Comparison of ENCODE assay signal across 8 mouse cellular contexts in genomic region chr13:21734010-21734905, GRCm38 (mm10). TPM values are rescaled to one million over a fixed set of nuclear protein-coding genes. Genes with fewer than 3 reads are reported as not detected.
A peak's percentile ranks its signal among the peaks of the same experiment; 100 is the strongest.
DNase-seq lines count a peak whose midpoint lies in the region; ATAC-seq lines count a peak whose summit lies in the region.

No protein-coding gene starts in this region.

- H3K27me3 ChIP-seq in hindbrain, embryonic 15.5 days, result no peaks in the 10 kb centered on the region
- no peaks in the 10 kb centered on the region for H3K27me3 ChIP-seq in megakaryocyte, embryonic 14.5 days (replicated peaks)

- peak overlapping the region; percentile 56 for H3K4me3 ChIP-seq in hindbrain, embryonic 15.5 days
- peak overlapping the region; percentile 88 for H3K4me3 ChIP-seq in megakaryocyte, embryonic 14.5 days (replicated peaks)

- H3K27ac ChIP-seq in hindbrain, embryonic 15.5 days (replicated peaks), result peak overlapping the region; percentile 96

- WGBS in hindbrain, embryonic 15.5 days, result under 1% methylated on average over 21 of the region's 21 CpGs

- H3K36me3 ChIP-seq in hindbrain, embryonic 15.5 days, result no peaks in the 10 kb centered on the region
- no peaks in the 10 kb centered on the region for H3K36me3 ChIP-seq in megakaryocyte, embryonic 14.5 days (replicated peaks; ENCODE audit: low read length)

- H3K9ac ChIP-seq in hindbrain, embryonic 15.5 days, result peak overlapping the region; percentile 54

- peak; percentile 70 to 74 for DNase-seq in left cerebral cortex, adult 18-20 months (ENCODE audit: low spot score in 2 of 2)
- DNase-seq in left cerebral cortex, adult 11 months (ENCODE audit: low spot score), result no peak
- DNase-seq in cerebellum, postnatal 36 days, result peak; percentile 63 to 80
- peak; percentile 57 to 84 for DNase-seq in frontal cortex, postnatal 36 days (ENCODE audit: low spot score in 2 of 2)
- DNase-seq in left cerebral cortex, postnatal 10 days (ENCODE audit: extremely low spot score in 1 of 2, low spot score in 2 of 2), result peak; percentile 77 to 79
- DNase-seq in skeletal muscle tissue, adult 2 months (ENCODE audit: low read depth, low spot score), result peak; percentile 66

- ATAC-seq in hindbrain, embryonic 15.5 days (ENCODE audit: low FRiP score, low read depth), result peak; percentile 86

- no peaks in the 10 kb centered on the region for H3K9me3 ChIP-seq in hindbrain, embryonic 15.5 days
- H3K9me3 ChIP-seq in megakaryocyte, embryonic 14.5 days, result no peaks in the 10 kb centered on the region

- peak overlapping the region; percentile 73 for H3K4me2 ChIP-seq in hindbrain, embryonic 15.5 days

- H3K4me1 ChIP-seq in hindbrain, embryonic 15.5 days (replicated peaks), result peaks cover 19% of the 10 kb centered on the region
- peaks cover 51% of the 10 kb centered on the region for H3K4me1 ChIP-seq in megakaryocyte, embryonic 14.5 days

- intact Hi-C loops in left cerebral cortex, postnatal 10 days (cut with DNase I), result loop anchor here (2.0 kb wide), 1 partner anchor 19 kb away; no protein-coding TSS in a partner anchor

RNA-seq across cellular contexts. Expression of gene Hist1h4j, which starts 0.6 kb away (rescaled TPM):
- 10 to 100 TPM; 21.0 to 22.9 TPM for total RNA-seq in left cerebral cortex, adult 18-20 months (2021)
- 0.77 TPM in 1 of 2 replicates, not detected in the other for polyA plus RNA-seq in hindbrain, embryonic 15.5 days (2015; fragmentation: Nextera tagmentation; extraction: Ambion mirVana)
- 10 to 100 TPM; 13.5 to 16.2 TPM for total RNA-seq in left cerebral cortex, postnatal 10 days (2021)
- 5.0 and 5.5 TPM in 2 replicates for polyA plus RNA-seq in megakaryocyte, embryonic 14.5 days (2012; ENCODE audit: insufficient read depth, low replicate concordance)

RNA-seq across cellular contexts. Expression of gene Hist1h2bm, which starts 12.4 kb away (rescaled TPM):
- total RNA-seq in left cerebral cortex, adult 18-20 months (2021), result 1 to 10 TPM; 2.7 to 2.9 TPM
- 0.51 and 1.7 TPM in 2 replicates for polyA plus RNA-seq in hindbrain, embryonic 15.5 days (2015; fragmentation: Nextera tagmentation; extraction: Ambion mirVana)
- total RNA-seq in left cerebral cortex, postnatal 10 days (2021), result 10 to 100 TPM; 10.1 to 13.9 TPM
- polyA plus RNA-seq in megakaryocyte, embryonic 14.5 days (2012; ENCODE audit: insufficient read depth, low replicate concordance), result 7.3 TPM in 1 of 2 replicates, not detected in the other

RNA-seq across cellular contexts. Expression of gene Hist1h4k, which starts 16.0 kb away (rescaled TPM):
- 100 to 1,000 TPM; 420 to 436 TPM for total RNA-seq in left cerebral cortex, adult 18-20 months (2021)
- 1.5 and 2.3 TPM in 2 replicates for polyA plus RNA-seq in hindbrain, embryonic 15.5 days (2015; fragmentation: Nextera tagmentation; extraction: Ambion mirVana)
- 100 to 1,000 TPM; 306 to 311 TPM for total RNA-seq in left cerebral cortex, postnatal 10 days (2021)
- 53.8 and 106 TPM in 2 replicates for polyA plus RNA-seq in megakaryocyte, embryonic 14.5 days (2012; ENCODE audit: insufficient read depth, low replicate concordance)

RNA-seq across cellular contexts. Expression of gene Hist1h3h, which starts 16.8 kb away (rescaled TPM):
- 10 to 100 TPM; 57.9 to 62.6 TPM for total RNA-seq in left cerebral cortex, adult 18-20 months (2021)
- 2.5 and 3.5 TPM in 2 replicates for polyA plus RNA-seq in hindbrain, embryonic 15.5 days (2015; fragmentation: Nextera tagmentation; extraction: Ambion mirVana)
- total RNA-seq in left cerebral cortex, postnatal 10 days (2021), result 10 to 100 TPM; 69.3 to 80.8 TPM
- 72.9 and 147 TPM in 2 replicates for polyA plus RNA-seq in megakaryocyte, embryonic 14.5 days (2012; ENCODE audit: insufficient read depth, low replicate concordance)

RNA-seq across cellular contexts. Expression of gene Hist1h2ai, which starts 18.0 kb away (rescaled TPM):
- total RNA-seq in left cerebral cortex, adult 18-20 months (2021), result 10 to 100 TPM; 20.3 to 34.8 TPM
- polyA plus RNA-seq in hindbrain, embryonic 15.5 days (2015; fragmentation: Nextera tagmentation; extraction: Ambion mirVana), result 6.2 and 7.8 TPM in 2 replicates
- total RNA-seq in left cerebral cortex, postnatal 10 days (2021), result 10 to 100 TPM; 68.4 to 76.2 TPM
- polyA plus RNA-seq in megakaryocyte, embryonic 14.5 days (2012; ENCODE audit: insufficient read depth, low replicate concordance), result 46.8 and 88.4 TPM in 2 replicates
